Mouse (Mus musculus) embryonic fibroblast, embryonic 13.5 days (primary cell): ENCODE data around the gene Krt83. TPM values are rescaled to one million over a fixed set of nuclear protein-coding genes. Genes with fewer than 3 reads are reported as not detected.
"Not testable (repeated sequence)": the region's sequence is repeated elsewhere in the genome, so short reads cannot be mapped to it uniquely, and the experiment has no call there.

Experiments
- H3K27ac ChIP-seq: 2 replicates; pipeline ENCODE4 v1.5.1; 2012; ENCODE audit warnings: low read length, control low read depth, inconsistent platforms; ENCODE audit not compliant: insufficient read depth
- H3K4me1 ChIP-seq: 2 replicates; pipeline ENCODE4 v1.6.1; 2011; ENCODE audit warnings: low read length; ENCODE audit not compliant: control insufficient read depth, insufficient read depth
- H3K4me3 ChIP-seq: 2 replicates; pipeline ENCODE4 v1.5.1; 2011; ENCODE audit warnings: mild to moderate bottlenecking, control low read depth, low read length; ENCODE audit not compliant: insufficient read depth
- CTCF ChIP-seq: IDR thresholded peaks from 2 replicates; pipeline ENCODE4 v1.5.1; 2011; ENCODE audit warnings: mild to moderate bottlenecking, control low read depth, low read length, moderate library complexity, borderline replicate concordance; ENCODE audit not compliant: insufficient read depth
- POLR2A ChIP-seq: IDR thresholded peaks from 2 replicates; pipeline ENCODE4 v1.6.1; 2011; ENCODE audit warnings: low read depth, mild to moderate bottlenecking, control low read depth, low read length, moderate library complexity
- polyA plus RNA-seq: library from polyadenylated mRNA; stranded (reverse); fragments of >200 nt; gene quantifications from 2 replicates; pipeline ENCODE4 v1.2.4, GENCODE M21; 2011; ENCODE audit warnings: low read depth; ENCODE audit not compliant: missing spikeins, insufficient read length

Gene Krt83
- polyA plus RNA-seq: not detected in 2 replicates

DNA sequence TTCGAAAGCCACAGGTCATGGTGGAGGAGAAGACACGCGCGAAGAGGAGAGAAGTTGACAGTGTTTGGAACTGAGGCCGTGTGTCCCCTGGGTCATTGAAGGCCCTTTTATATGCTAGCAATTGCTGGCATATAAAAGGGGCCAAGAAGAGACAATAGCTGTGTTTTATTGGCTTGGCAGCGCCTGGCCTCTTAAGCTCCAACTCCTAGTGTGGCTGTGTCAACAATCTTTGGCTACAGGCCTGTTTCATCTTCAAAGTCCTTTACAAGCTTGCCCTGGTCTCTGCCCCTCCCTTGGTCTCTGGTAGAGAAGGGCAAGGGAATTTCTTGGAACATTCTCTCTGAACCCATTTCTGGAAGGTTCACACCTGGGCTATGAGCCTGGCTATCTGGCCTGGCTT is at the start of gene Krt83:
Krt83 (minus strand) TSS at position 82 of the 400 bp plus-strand sequence.
- TF ChIP-seq POLR2A: no peak
- TF ChIP-seq CTCF: no peak

DNA sequence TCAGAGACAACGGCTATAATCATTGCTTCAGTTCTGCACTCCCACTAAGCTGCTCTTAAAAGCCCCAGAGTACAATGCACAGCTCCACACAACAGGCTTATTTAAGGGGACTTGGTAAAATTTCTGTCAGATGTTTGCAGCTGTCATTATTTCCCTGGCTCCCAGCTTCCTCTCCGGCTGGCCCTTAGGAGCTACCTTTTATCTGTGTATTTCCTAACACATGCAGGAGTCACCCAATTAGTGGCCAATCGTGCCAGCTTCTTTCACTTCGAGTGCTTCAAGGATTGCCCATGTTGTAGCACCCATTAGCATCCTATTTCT is 47.2 kb upstream of the Krt83 start:
- TF ChIP-seq POLR2A (no peak), CTCF (no peak)
- no peaks in the 10 kb centered on the region for H3K4me1 ChIP-seq
- H3K27ac ChIP-seq: no peak overlapping the region
- no peak overlapping the region for H3K4me3 ChIP-seq

More for the DNA sequence above, at the start of gene Krt83:
- Histone ChIP-seq H3K27ac (no peak within 1 kb of the TSS), H3K4me3 (no peak within 1 kb of the TSS), H3K4me1 (no peaks in the 10 kb centered on the region)

DNA sequence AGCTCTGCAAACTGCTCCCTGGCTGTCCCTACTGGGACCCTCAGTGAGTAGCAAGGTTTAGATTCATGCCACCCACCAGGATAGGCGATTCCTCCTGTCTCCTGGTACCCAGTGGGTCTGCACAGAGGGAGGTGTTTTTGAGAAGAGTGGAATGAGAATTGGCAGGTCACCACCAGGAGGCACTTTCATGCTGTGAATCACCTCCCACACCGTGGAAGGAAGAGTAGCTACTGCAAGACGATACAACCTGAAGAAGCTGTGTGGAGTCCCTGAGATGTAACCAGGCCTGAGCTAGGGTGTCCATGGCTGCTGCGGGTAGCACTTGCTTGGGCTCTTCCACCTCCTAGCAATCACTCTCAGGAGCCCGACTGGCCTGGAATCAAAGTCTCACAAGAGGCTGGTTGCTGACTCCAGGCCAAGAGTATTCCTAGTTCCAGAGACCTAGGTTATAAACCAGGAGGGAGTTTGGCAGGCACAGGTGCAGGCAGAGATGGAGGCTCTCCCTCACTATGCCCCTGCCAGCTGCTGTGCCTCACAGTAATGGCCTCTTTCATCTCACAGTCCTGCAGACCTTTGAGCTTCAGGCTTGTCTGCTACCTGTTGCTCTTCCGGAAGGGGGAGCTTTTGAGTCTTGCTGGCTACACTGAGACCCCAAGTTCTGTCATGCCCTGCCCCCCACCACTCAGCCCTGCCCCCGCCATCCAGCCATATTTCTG is 46.7 kb upstream of the Krt83 start:
- Histone ChIP-seq H3K4me3 (no peak overlapping the region), H3K4me1 (no peaks in the 10 kb centered on the region), H3K27ac (no peak overlapping the region)
- TF ChIP-seq CTCF (no peak), POLR2A (no peak)

DNA sequence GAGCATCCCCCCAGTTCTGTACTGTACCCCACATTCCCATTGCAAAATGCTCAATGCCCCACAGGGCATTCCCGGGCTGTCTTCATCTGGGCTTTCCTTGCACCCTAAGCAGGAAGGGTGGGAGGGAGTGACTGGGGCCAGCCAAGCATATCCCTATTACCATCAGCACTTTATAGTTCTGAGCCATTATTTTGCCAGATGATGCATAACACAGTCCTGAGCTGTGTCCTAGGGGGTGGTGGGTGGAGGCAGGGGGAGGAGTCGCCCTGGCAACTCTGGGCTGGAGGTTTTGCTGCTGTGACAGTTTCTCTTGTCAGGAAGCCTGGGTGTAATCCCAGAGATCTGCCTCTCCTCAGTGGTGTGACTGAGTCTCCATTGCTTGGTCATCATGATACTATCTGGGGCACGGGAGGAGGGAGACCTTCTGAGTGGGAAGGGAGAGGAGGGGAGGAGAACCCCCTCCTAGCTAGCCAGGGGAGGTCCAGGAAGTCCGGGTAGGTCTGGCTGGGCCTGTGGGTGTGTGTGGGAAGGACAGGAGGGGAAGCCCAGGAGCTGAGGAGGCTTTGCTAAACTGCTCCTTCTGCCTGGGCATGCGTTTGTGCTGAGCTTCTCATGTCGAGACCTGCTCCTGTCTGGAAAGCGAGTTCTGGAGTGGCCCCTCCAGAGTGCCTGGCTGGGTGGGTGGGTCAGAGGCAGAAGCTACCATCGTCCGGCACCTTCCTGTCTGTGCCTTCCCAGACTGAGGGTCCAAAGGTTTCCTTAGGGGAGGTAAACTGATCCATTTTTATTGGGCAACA is 44.9 kb upstream of the Krt83 start:
- Histone ChIP-seq H3K4me1 (no peaks in the 10 kb centered on the region), H3K27ac (no peak overlapping the region), H3K4me3 (no peak overlapping the region)
- TF ChIP-seq POLR2A (no peak), CTCF (no peak)

DNA sequence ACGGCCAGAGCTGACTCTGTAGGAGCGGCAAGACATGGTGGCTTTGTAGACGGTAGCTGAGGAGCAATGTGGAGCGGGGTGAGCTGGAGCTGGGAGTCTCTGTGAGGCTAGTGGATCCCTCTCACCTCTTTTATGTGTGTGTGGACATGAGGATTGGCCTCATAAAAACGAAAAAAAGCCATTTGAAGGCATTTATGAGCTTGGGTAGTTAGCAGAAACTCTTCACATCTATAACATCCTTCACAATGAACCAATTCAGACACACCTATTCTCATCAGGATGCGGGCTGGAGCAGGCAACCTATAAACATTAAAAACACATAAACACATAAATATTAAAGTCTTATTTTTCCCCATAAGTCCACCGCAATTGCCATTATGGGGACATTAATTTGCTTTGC is 41.4 kb upstream of the Krt83 start, which contains the start of gene Krt84:
Krt84 (minus strand) TSS at position 101 of the 400 bp plus-strand sequence.
- H3K4me1 ChIP-seq: no peaks in the 10 kb centered on the region
- H3K27ac ChIP-seq: no peak within 1 kb of the TSS
- no peak for TF ChIP-seq POLR2A
- no peak for TF ChIP-seq CTCF
- H3K4me3 ChIP-seq: no peak within 1 kb of the TSS

DNA sequence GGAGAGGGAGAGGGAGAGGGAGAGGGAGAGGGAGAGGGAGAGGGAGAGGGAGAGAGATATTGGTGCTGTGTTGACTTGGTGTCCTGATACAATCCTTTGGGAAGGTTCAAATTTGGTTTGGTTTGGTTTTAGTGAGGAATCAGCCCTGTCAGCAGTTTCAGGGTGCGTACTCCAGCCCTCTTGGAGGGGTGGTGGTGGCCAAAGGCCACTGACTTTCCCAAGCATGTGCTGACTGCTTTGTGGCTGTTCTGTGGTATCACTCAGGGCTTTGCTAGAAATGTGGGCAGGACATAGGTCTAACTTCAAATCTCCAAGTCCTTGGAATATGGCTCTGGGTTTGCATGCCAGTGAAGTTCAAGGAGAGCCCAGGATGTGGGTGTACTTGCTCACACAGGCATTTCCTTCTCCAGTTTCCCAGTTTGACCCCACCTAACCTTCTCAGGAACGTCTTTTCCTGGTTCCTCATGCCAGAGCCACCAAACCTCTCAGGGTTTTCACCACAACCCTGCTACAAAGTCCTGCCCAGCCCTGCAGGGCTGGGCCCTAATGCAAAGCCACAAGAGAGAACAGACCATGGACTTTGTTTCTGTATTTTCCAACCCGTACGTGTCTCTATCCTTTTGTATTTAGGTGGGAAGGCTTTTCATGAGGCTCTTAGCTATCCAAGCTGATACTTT is 31.4 kb upstream of the Krt83 start:
- H3K4me1 ChIP-seq: no peaks in the 10 kb centered on the region
- 0 out of 2 replicates have a peak overlapping the region, but pooled peaks have one; percentile 23 for H3K27ac ChIP-seq
- TF ChIP-seq CTCF (no peak), POLR2A (no peak)
- H3K4me3 ChIP-seq: no peak overlapping the region

DNA sequence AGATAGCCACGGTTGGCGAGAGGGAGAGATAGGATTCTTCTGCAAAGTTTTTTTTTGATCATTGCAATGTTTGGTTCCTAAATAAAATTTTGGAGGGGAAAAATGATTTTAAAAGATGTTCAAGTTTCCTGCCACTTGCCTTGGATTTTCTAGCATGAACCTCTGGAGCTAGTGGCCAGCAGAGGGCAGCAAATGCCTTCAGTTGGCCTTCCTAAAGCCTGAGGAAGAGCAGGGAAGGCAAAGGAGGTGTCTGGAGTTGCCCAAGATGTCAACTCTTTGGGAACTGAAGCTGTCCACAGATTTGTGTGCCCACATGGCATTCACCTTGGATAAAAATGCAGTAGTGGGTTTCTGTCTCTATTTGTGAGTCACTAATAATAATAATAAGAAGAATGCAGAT is 28.5 kb upstream of the Krt83 start:
- H3K4me3 ChIP-seq: no peak overlapping the region
- H3K4me1 ChIP-seq: no peaks in the 10 kb centered on the region
- H3K27ac ChIP-seq: no peak overlapping the region
- TF ChIP-seq CTCF: peak; percentile 88
- TF ChIP-seq POLR2A: no peak

DNA sequence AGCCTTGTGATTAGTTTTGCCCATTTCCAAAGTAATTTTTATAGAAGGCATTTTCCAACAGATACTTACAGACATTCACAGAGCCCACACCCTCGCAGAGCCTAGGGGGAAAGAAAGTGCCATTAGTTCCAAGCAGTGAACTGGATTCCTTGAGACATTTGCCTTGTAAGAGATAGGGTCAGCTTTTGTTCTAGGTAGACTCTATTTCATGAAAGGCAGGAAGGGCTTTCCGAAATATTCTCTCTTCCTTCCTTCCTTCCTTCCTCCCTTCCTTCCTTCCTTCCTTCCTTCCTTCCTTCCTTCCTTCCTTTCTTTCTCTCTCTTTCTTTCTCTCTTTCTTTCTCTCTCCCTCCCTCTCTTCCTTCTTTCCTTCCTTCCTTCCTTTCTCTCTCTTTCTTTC is 25.8 kb upstream of the Krt83 start, which contains the start of gene Gm49425:
Gm49425 (minus strand) TSS at position 101 of the 400 bp plus-strand sequence.
- H3K27ac ChIP-seq, H3K4me3 ChIP-seq, H3K4me1 ChIP-seq: not testable (repeated sequence)

DNA sequence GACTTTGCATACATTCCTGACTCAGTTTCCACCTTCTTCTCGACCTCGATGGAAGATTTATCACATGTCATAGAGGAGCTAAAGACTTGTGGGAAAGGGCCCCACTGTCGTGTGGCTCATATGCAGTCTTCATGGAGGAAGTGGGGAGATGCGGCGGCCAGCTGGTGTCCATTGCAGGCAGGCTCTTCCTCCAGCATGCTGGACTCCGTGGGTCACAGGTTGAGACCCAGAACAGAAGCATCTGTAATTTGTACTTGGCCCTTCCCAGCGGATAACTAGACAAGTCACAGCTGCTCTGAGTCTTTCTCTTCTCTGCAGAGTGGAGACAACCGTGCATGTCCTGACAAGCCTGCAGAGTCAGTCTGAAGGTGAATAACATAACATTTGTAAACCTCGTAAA is 16.9 kb upstream of the Krt83 start:
- H3K4me1 ChIP-seq: no peaks in the 10 kb centered on the region
- H3K4me3 ChIP-seq: no peak overlapping the region
- TF ChIP-seq POLR2A: no peak
- TF ChIP-seq CTCF: no peak
- H3K27ac ChIP-seq: no peak overlapping the region

DNA sequence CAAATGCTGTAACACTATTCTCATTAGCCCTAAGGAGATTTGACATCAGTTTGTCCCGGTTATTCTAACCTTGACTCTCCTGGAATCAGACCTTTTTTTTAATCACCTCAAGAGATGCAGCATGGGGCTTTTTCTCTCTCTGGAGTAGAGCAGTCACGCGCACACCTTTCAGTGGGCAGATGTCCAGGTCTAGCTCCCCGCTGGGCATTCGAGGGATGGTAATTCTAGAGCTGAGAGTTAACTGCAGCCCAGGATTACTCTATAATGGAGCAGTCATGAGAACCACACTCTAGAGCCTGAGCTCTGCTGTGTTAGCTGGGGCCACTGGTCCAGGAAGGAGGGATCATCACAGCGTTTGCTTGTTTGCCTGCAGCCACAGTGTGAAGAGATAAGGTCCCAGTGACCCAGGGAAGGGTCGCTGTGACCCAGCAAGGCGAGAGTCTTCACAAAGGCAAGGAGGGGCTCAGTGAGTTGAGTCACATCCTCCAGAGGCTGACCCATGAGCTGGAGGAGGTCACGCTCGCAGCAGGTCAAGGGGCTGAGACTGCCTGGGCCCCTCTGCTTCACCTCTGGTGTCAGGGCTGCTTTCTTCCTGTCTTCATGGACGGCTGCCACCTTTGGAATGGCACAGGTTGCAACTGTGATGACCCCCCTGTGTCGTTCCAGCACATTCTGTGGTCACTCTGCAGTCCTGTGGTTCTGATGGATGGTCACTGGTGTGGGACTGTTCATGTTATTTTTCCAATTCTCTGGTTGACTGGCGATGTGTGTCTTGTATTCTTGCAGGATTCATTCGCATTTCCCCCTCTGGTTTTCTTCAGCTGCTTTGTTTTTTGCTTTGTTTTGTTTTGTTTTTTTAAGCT is 15.8 kb upstream of the Krt83 start:
- TF ChIP-seq POLR2A: no peak
- no peak for TF ChIP-seq CTCF
- no peak overlapping the region for H3K27ac ChIP-seq
- no peaks in the 10 kb centered on the region for H3K4me1 ChIP-seq
- no peak overlapping the region for H3K4me3 ChIP-seq
